28 mouse cellular contexts compared by ENCODE assay signal in the genomic region with DNA sequence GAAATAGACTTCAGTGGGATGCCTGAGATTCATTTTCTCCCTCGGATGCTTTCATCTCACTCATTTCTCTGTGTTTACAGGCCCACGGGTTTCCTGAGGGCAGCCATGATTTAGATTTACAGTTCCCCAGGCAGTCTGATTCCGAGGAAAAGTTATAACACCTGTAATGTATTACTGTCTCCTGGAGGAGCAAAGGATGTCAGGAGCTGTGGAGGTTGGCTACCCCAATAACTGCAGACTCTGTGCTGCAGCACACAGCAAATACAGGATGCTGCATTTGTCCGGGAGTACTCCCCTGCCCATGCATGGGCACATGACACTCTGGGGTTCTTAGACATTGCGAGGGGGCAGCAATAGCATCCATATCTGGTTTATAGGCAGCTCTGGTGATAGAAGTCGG.
DNase-seq lines count a peak whose midpoint lies in the region; ATAC-seq and TF ChIP-seq lines count a peak whose summit lies in the region.
"Had no signal": no experiment of that assay in that cellular context is flagged by ENCODE, and none has a peak within 500 bp of the region (broad histone marks: within the 10 kb centered on the region; RNA-seq: fewer than 3 reads in every experiment).

No protein-coding gene starts in this region.

- H3K36me3 ChIP-seq in hindbrain, embryonic 16.5 days (ENCODE audit: control insufficient read depth, insufficient read depth, low read length), result no peaks in the 10 kb centered on the region
- no peaks in the 10 kb centered on the region for H3K36me3 ChIP-seq in hindbrain, embryonic 14.5 days (replicated peaks; ENCODE audit: control insufficient read depth, insufficient read depth)
- no peaks in the 10 kb centered on the region for H3K36me3 ChIP-seq in midbrain, embryonic 14.5 days (ENCODE audit: control insufficient read depth, insufficient read depth, low read length)
- H3K36me3 ChIP-seq: embryonic facial prominence, embryonic 13.5 days; forebrain, embryonic 12.5 days; forebrain, embryonic 15.5 days; heart, embryonic 10.5 days; heart, embryonic 13.5 days; hindbrain, embryonic 12.5 days had no signal

- no peak overlapping the region for H3K27ac ChIP-seq in hindbrain, embryonic 16.5 days (ENCODE audit: low read depth, low read length)
- no peak overlapping the region for H3K27ac ChIP-seq in hindbrain, embryonic 14.5 days
- H3K27ac ChIP-seq in midbrain, embryonic 14.5 days (replicated peaks; ENCODE audit: low read depth, low read length), result no peak overlapping the region
- H3K27ac ChIP-seq: embryonic facial prominence, embryonic 13.5 days; forebrain, embryonic 12.5 days; forebrain, embryonic 15.5 days; heart, adult 2 months; heart, embryonic 10.5 days; heart, embryonic 13.5 days; hindbrain, embryonic 12.5 days; hindbrain, postnatal 0 days had no signal

- H3K9ac ChIP-seq in hindbrain, embryonic 16.5 days (ENCODE audit: low read depth, low read length), result no peak overlapping the region
- no peak overlapping the region for H3K9ac ChIP-seq in hindbrain, embryonic 14.5 days
- no peak overlapping the region for H3K9ac ChIP-seq in midbrain, embryonic 14.5 days (replicated peaks; ENCODE audit: low read length)
- H3K9ac ChIP-seq: embryonic facial prominence, embryonic 13.5 days; forebrain, embryonic 12.5 days; forebrain, embryonic 15.5 days; heart, embryonic 13.5 days; hindbrain, embryonic 12.5 days had no signal

- no peaks in the 10 kb centered on the region for H3K27me3 ChIP-seq in hindbrain, embryonic 16.5 days (replicated peaks; ENCODE audit: control insufficient read depth, insufficient read depth, low read length)
- no peaks in the 10 kb centered on the region for H3K27me3 ChIP-seq in hindbrain, embryonic 14.5 days (ENCODE audit: control insufficient read depth, insufficient read depth, low read length)
- H3K27me3 ChIP-seq in midbrain, embryonic 14.5 days (ENCODE audit: control insufficient read depth, insufficient read depth, low read length), result no peaks in the 10 kb centered on the region
- H3K27me3 ChIP-seq: embryonic facial prominence, embryonic 13.5 days; forebrain, embryonic 12.5 days; forebrain, embryonic 15.5 days; heart, embryonic 13.5 days; hindbrain, embryonic 12.5 days had no signal

- H3K4me2 ChIP-seq in hindbrain, embryonic 16.5 days (ENCODE audit: low read length), result no peak overlapping the region
- no peak overlapping the region for H3K4me2 ChIP-seq in hindbrain, embryonic 14.5 days (replicated peaks)
- H3K4me2 ChIP-seq in midbrain, embryonic 14.5 days (ENCODE audit: low read length), result no peak overlapping the region
- H3K4me2 ChIP-seq: embryonic facial prominence, embryonic 13.5 days; forebrain, embryonic 12.5 days; forebrain, embryonic 15.5 days; heart, embryonic 13.5 days; hindbrain, embryonic 12.5 days had no signal

- H3K4me1 ChIP-seq in hindbrain, embryonic 16.5 days (ENCODE audit: control insufficient read depth, insufficient read depth, low read depth, low read length), result no peaks in the 10 kb centered on the region
- H3K4me1 ChIP-seq in hindbrain, embryonic 14.5 days (replicated peaks; ENCODE audit: control insufficient read depth, insufficient read depth, low read length), result no peaks in the 10 kb centered on the region
- H3K4me1 ChIP-seq in midbrain, embryonic 14.5 days (ENCODE audit: control insufficient read depth, insufficient read depth, low read length), result no peaks in the 10 kb centered on the region
- H3K4me1 ChIP-seq: embryonic facial prominence, embryonic 13.5 days; forebrain, embryonic 12.5 days; forebrain, embryonic 15.5 days; heart, embryonic 10.5 days; heart, embryonic 13.5 days; hindbrain, embryonic 12.5 days had no signal

- DNase-seq in embryo, embryonic 11 days, result peak; percentile 18
- DNase-seq in embryo, embryonic 10.5 days (ENCODE audit: low spot score), result no peak
- no peak for DNase-seq in hindbrain, embryonic 14.5 days (ENCODE audit: low spot score)
- DNase-seq in brain, embryonic 14.5 days (ENCODE audit: low read depth), result peak; percentile 29
- DNase-seq in mesoderm, embryonic 11.5 days (ENCODE audit: low read depth, low spot score), result peak; percentile 56
- DNase-seq in midbrain, embryonic 14.5 days, result no peak
- DNase-seq: adrenal gland, adult 8-10 months; adrenal gland, postnatal 25 days; cerebellum, adult 2 months; cerebellum, postnatal 10 days; cerebellum, postnatal 36 days; gastrocnemius, postnatal 10 days; gastrocnemius, postnatal 36 days; heart, adult 2 months; heart, postnatal 14 days; heart, postnatal 4 days had no signal

- no peak for TF ChIP-seq CTCF in brain, embryonic 14.5 days (IDR thresholded peaks at IDR 0.05; ENCODE audit: borderline replicate concordance, extremely low read depth, insufficient read depth, insufficient read length)

- whole genome bisulfite sequencing in hindbrain, embryonic 16.5 days, result 77% methylated on average over 6 of the region's 6 CpGs
- 77% methylated on average over 6 of the region's 6 CpGs for WGBS in hindbrain, embryonic 14.5 days
- 77% methylated on average over 6 of the region's 6 CpGs for WGBS in midbrain, embryonic 14.5 days

- no peaks in the 10 kb centered on the region for H3K9me3 ChIP-seq in hindbrain, embryonic 16.5 days (ENCODE audit: control insufficient read depth, low read length)
- H3K9me3 ChIP-seq in hindbrain, embryonic 14.5 days (ENCODE audit: control insufficient read depth, low read length), result no peaks in the 10 kb centered on the region
- no peaks in the 10 kb centered on the region for H3K9me3 ChIP-seq in midbrain, embryonic 14.5 days (ENCODE audit: control insufficient read depth, low read length)
- H3K9me3 ChIP-seq: embryonic facial prominence, embryonic 13.5 days; forebrain, embryonic 12.5 days; forebrain, embryonic 15.5 days; heart, embryonic 10.5 days; heart, embryonic 13.5 days; hindbrain, embryonic 12.5 days had no signal

- peak; percentile 24; the same call in 1 of the 2 replicates for ATAC-seq in hindbrain, embryonic 16.5 days
- no peak for ATAC-seq in hindbrain, embryonic 14.5 days (ENCODE audit: low FRiP score)
- ATAC-seq in inflammation-experienced regulatory T-cells, adult 6 months, result no peak
- ATAC-seq in midbrain, embryonic 14.5 days (ENCODE audit: low FRiP score, low TSS enrichment), result no peak
- ATAC-seq: activated CD4-positive, CD25-positive, alpha-beta regulatory T cell, adult 4 months; forebrain, embryonic 15.5 days; hindbrain, postnatal 0 days; intestine, postnatal 0 days had no signal

- H3K4me3 ChIP-seq in hindbrain, embryonic 16.5 days (ENCODE audit: low read length), result no peak overlapping the region
- H3K4me3 ChIP-seq in hindbrain, embryonic 14.5 days (replicated peaks; ENCODE audit: low read length), result no peak overlapping the region
- H3K4me3 ChIP-seq in midbrain, embryonic 14.5 days (replicated peaks; ENCODE audit: low read depth, low read length), result no peak overlapping the region
- H3K4me3 ChIP-seq: embryonic facial prominence, embryonic 13.5 days; erythroblast, embryonic 14.5 days; forebrain, embryonic 12.5 days; forebrain, embryonic 15.5 days; heart, adult 2 months; heart, embryonic 10.5 days; heart, embryonic 13.5 days; hindbrain, embryonic 12.5 days had no signal

- TF ChIP-seq POLR2A in brain, embryonic 14.5 days (IDR thresholded peaks at IDR 0.05; ENCODE audit: borderline replicate concordance, extremely low read depth, insufficient read depth, insufficient read length, poor library complexity, severe bottlenecking), result no peak

Comparison
In these comparisons a context has a peak if more than half of its experiments do, and no peak if none do; other contexts are left out.
1. DNase-seq: peak in embryo, embryonic 11 days (single experiment), brain, embryonic 14.5 days (single experiment) and mesoderm, embryonic 11.5 days (single experiment); none in embryo, embryonic 10.5 days (single experiment), hindbrain, embryonic 14.5 days (single experiment) and midbrain, embryonic 14.5 days (single experiment).